Mouse (Mus musculus): ENCODE measurements around the gene Gm11634.
A peak's percentile ranks its signal among the peaks of the same experiment; 100 is the strongest.
"Not testable (repeated sequence)": the region's sequence is repeated elsewhere in the genome, so short reads cannot be mapped to it uniquely, and the experiment has no call there.

Gene Gm11634

GRCm38 (mm10) chr11:101616948-101617767 is 18.1 kb upstream of the Gm11634 start:
- DNase-seq (ENCODE audit: inconsistent age in 2 of 2, low spot score in 1 of 2), result no peak

DNA sequence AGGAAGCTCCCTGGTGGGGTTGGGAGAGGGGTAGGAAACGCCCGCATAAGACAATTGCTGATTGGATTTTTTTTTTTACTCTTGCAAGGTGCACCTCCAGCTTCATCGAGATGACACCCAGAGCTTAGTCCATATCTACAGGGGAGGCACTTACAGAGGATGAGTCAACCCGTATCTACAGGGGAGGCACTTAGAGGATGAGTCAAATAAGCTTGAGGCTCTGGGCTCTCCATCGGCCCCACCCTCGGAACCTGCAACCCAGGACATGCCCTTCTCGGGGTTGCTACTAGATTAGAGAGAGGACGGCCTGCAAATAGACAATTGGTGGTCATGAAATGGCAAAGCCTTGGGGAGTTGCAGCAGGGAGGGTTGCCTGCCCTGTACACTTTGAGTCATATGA is 17.0 kb upstream of the Gm11634 start:
- DNase-seq (ENCODE audit: inconsistent age in 2 of 2, low spot score in 1 of 2), result no peak

GRCm38 (mm10) chr11:101615380-101615779 is 16.3 kb upstream of the Gm11634 start:
- no peak for DNase-seq (ENCODE audit: inconsistent age in 2 of 2, low spot score in 1 of 2)

DNA sequence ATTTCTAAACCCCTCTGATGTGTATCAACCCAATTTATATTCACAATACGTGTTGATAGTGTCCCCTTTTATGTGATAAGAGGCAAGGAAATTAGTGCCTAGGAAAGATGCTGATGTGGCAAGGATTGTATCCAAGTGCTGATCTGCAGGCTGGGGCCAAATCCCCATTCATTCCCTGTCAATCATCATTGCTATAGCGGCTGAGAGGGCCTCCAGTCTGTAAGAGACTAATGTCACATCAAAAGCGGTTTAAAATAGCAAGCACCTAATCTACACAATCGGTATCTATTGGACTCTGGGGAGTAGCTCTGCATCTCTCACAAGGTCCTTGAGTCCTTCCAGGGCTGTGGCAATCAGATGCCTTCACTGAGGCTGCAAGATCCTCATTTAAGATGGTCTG is 15.1 kb upstream of the Gm11634 start:
- DNase-seq (ENCODE audit: inconsistent age in 2 of 2, low spot score in 1 of 2), result no peak

GRCm38 (mm10) chr11:101613596-101613995 is 14.5 kb upstream of the Gm11634 start:
- DNase-seq (ENCODE audit: inconsistent age in 2 of 2, low spot score in 1 of 2), result no peak

DNA sequence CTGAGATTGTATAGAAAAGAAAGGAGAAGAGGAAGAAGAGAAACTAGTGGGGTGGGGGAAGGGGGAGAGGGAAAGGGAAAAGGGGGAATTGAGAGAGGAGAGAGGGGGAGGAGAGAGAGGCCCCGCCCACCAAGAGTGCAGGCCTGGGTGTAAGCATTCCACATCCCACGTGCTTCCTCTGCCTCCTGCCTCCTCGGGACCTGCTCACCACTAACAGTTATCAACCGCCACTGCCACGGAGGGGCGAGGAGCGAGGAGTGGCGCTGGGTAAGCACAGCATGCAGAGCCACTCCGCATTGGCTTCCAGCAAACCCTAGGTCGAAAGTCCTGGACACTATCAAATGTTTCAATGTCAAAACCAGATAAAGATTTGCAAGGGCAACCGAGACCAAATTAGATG is 11.4 kb upstream of the Gm11634 start:
- DNase-seq (ENCODE audit: inconsistent age in 2 of 2, low spot score in 1 of 2), result no peak

GRCm38 (mm10) chr11:101607134-101607533 is 8.1 kb upstream of the Gm11634 start:
- DNase-seq (ENCODE audit: inconsistent age in 2 of 2, low spot score in 1 of 2), result not testable (repeated sequence)

GRCm38 (mm10) chr11:101604531-101605453 is 5.7 kb upstream of the Gm11634 start:
- peak; percentile 77 to 92 for DNase-seq (ENCODE audit: inconsistent age in 2 of 2, low spot score in 1 of 2)

DNA sequence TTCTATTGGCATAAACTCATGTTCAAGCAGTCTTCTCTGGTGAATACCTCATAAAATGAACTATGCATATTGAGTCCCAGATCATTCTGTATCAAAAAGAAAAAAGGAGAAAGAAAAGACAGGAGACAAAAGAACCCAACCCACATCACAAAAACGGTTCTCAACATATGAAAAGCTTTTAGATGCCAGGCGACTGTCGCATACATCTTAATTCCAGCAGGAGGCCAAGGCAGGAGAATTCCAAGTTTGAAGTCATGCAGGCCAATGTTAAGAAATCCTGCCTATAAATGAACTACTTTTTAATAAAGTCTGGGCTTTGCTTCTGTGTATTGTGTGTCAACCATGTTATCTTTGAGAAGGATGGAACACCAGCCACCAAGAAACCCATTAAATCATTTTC is 5.1 kb upstream of the Gm11634 start:
- DNase-seq (ENCODE audit: inconsistent age in 2 of 2, low spot score in 1 of 2), result no peak

GRCm38 (mm10) chr11:101602491-101602890 is 3.4 kb upstream of the Gm11634 start:
- peak; percentile 57 to 84 for DNase-seq (ENCODE audit: inconsistent age in 2 of 2, low spot score in 1 of 2)

GRCm38 (mm10) chr11:101589989-101590624 is 8.9 kb downstream of the Gm11634 start:
- no peak for DNase-seq (ENCODE audit: inconsistent age in 2 of 2, low spot score in 1 of 2)

- DNase-seq (ENCODE audit: inconsistent age in 2 of 2, low spot score in 1 of 2), result peak; percentile 40 to 76
These were observed 9.6 kb downstream of the Gm11634 start for GRCm38 (mm10) chr11:101589444-101589843.

DNA sequence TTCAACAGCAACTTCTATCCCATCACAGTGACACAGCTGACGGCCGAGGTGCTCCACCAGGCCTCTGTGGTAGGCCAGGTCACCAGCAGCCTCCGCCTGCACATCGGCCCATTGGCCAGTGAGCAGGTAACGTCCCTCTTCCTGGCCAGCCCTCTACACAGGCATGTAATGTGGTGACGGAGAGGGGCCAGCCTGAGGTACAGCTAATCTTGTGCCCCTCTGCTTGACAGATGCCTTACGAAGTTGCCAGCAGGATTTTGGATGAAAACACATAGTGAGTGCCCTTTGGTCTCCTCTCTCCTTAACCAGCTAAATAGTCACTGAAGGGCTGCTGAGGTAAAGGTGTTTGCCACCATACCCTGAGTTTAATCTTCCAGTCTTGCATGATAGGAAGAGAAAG is 10.2 kb downstream of the Gm11634 start:
- no peak for DNase-seq (ENCODE audit: inconsistent age in 2 of 2, low spot score in 1 of 2)

DNA sequence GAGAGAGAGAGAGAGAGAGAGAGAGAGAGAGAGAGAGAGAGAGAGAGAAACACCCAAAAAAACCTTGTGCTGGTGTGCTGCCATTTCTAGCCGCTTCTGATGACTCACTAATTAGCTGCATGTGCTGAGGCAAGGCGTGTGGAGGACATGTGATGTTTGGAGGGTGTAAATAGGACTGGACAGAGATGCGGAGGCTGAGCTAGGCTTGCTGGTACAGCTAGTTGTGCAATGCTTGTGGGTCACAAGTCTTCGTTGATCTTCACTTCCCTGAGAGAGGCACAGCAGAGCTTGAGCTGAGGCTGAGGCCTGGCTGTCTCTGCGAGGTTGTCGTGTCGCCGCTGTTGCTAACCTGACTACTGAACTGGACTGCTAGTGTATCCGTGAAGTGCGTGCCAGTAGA is 11.4 kb downstream of the Gm11634 start:
- DNase-seq (ENCODE audit: inconsistent age in 2 of 2, low spot score in 1 of 2), result no peak

DNA sequence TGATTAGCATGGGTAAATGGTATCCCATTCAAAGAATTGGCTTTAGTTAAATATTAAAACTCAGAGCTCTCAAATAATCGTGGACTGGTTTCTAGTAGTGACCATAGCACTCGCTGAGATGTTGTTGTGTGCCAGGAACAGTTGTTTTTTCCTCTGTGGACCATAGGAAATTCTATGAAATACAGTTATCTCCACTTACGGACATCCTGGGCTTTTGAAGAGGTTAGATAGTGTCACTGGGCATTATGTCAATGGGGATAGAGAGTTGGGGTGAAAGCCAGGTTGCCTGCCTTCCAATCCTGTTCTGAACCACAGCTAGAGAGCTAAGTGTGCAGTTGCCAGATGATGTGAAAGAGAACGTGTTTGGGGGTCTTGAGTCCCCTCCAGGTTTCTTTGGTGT is 13.3 kb downstream of the Gm11634 start:
- no peak for DNase-seq (ENCODE audit: inconsistent age in 2 of 2, low spot score in 1 of 2)

DNA sequence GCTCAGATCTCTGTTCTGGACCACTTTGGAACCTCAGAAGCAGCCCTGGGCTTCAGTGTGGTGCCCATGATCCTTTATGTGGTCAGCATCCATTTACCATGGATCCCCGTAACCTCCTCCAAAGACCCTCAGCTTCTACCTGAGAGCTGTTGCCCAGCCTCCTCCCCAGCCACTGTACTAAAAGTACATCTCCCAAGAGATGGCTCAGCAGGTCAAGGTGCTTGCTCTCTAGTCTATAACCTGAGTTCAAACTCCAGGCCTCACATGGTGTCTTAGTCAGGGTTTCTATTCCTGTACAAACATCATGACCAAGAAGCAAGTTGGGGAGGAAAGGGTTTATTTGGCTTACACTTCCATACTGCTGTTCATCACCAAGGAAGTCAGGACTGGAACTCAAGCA is 14.0 kb downstream of the Gm11634 start:
- not testable (repeated sequence) for DNase-seq (ENCODE audit: inconsistent age in 2 of 2, low spot score in 1 of 2)

DNA sequence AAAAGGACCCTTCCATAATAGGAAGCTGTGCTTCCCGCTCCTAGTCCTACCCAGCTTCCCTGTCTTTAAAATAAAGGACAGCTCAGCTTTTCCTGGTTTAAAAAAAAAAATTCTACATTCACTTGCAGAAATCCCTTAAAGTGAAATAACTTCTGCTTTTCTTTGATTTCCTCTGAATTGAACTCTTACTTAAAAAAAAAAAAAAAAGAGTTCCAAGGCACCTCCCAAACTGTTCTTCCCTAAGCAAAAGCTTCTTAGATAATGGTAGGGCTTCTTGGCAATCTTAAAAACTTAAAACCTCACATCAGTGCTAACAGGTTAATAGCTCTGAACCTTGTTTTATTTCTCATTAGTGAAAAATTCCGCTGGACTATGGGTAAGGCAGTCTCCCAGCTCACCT is 15.9 kb downstream of the Gm11634 start:
- no peak for DNase-seq (ENCODE audit: inconsistent age in 2 of 2, low spot score in 1 of 2)

GRCm38 (mm10) chr11:101582054-101583035 is 16.7 kb downstream of the Gm11634 start, which contains the start of gene Tmem106a:
TSS of gene Tmem106a (plus strand) at chr11:101582242.
- DNase-seq (ENCODE audit: inconsistent age in 2 of 2, low spot score in 1 of 2), result peak; percentile 76 to 93

GRCm38 (mm10) chr11:101581081-101581764 is 17.8 kb downstream of the Gm11634 start:
- no peak for DNase-seq (ENCODE audit: inconsistent age in 2 of 2, low spot score in 1 of 2)

- DNase-seq (ENCODE audit: inconsistent age in 2 of 2, low spot score in 1 of 2), result no peak
These were observed 22.9 kb downstream of the Gm11634 start for GRCm38 (mm10) chr11:101576116-101576515.

Measured in adrenal gland, adult (tissue).